Mouse (Mus musculus) embryo, embryonic 10 days (tissue): ENCODE measurements at regions not wholly inside any gene's neighbourhood (a gene's known extent, or its start where the extent isn't known, plus 50 kb on each side); places are given as distances from the start of the nearest gene placed in this dataset.

Experiments
- DNase-seq: peaks from one replicate; pipeline ENCODE4 v3.0.0-alpha.2; 2015; ENCODE audit warnings: low spot score

- DNase-seq, result no peak
Measured at GRCm38 (mm10) chr4:9033106-9033642, 794.3 kb upstream of the Car8 start.

- DNase-seq, result no peak
Measured at GRCm38 (mm10) chr4:9031634-9032033, 792.8 kb upstream of the Car8 start.

- no peak for DNase-seq
Measured at GRCm38 (mm10) chr4:9028946-9029345, 790.1 kb upstream of the Car8 start.

- DNase-seq, result peak; percentile 83
Measured at GRCm38 (mm10) chr4:9028475-9028874, 789.6 kb upstream of the Car8 start.

- peak; percentile 97 for DNase-seq
Measured at GRCm38 (mm10) chr4:9027798-9028404, 789.1 kb upstream of the Car8 start.

GRCm38 (mm10) chr4:9027383-9027782 is 788.5 kb upstream of the Car8 start:
- DNase-seq, result peak; percentile 48

- no peak for DNase-seq
Measured at GRCm38 (mm10) chr4:9026841-9027240, 788.0 kb upstream of the Car8 start.

- DNase-seq, result peak; percentile 45
Measured at GRCm38 (mm10) chr4:9025821-9026470, 787.1 kb upstream of the Car8 start.

- DNase-seq, result no peak
Measured at GRCm38 (mm10) chr4:9024216-9024925, 785.5 kb upstream of the Car8 start.

- DNase-seq, result no peak
Measured at GRCm38 (mm10) chr4:9019241-9020110, 780.6 kb upstream of the Car8 start.

GRCm38 (mm10) chr4:9018236-9018635 is 779.4 kb upstream of the Car8 start:
- no peak for DNase-seq

GRCm38 (mm10) chr4:9016504-9017040 is 777.7 kb upstream of the Car8 start:
- no peak for DNase-seq

GRCm38 (mm10) chr4:9015528-9016503 is 777.0 kb upstream of the Car8 start:
- DNase-seq, result peak; percentile 84

- peak; percentile 62 for DNase-seq
Measured at GRCm38 (mm10) chr4:9014986-9015385, 776.1 kb upstream of the Car8 start.

GRCm38 (mm10) chr4:9012787-9013186 is 773.9 kb upstream of the Car8 start:
- no peak for DNase-seq

GRCm38 (mm10) chr4:9011952-9012351 is 773.1 kb upstream of the Car8 start:
- no peak for DNase-seq

- no peak for DNase-seq
Measured at GRCm38 (mm10) chr4:9011129-9011518, 772.3 kb upstream of the Car8 start.

GRCm38 (mm10) chr4:9010381-9011128 is 771.7 kb upstream of the Car8 start:
- DNase-seq, result no peak

- DNase-seq, result no peak
Measured at GRCm38 (mm10) chr4:9009656-9010055, 770.8 kb upstream of the Car8 start.
